Mouse (Mus musculus) embryonic fibroblast, embryonic 13.5 days (primary cell): ENCODE results near the gene Rabepk.

ENCODE experiments used
- CTCF ChIP-seq: IDR thresholded peaks from 2 replicates; pipeline ENCODE4 v1.5.1; 2011; ENCODE audit warnings: mild to moderate bottlenecking, control low read depth, low read length, moderate library complexity, borderline replicate concordance; ENCODE audit not compliant: insufficient read depth
- POLR2A ChIP-seq: IDR thresholded peaks from 2 replicates; pipeline ENCODE4 v1.6.1; 2011; ENCODE audit warnings: low read depth, mild to moderate bottlenecking, control low read depth, low read length, moderate library complexity

DNA sequence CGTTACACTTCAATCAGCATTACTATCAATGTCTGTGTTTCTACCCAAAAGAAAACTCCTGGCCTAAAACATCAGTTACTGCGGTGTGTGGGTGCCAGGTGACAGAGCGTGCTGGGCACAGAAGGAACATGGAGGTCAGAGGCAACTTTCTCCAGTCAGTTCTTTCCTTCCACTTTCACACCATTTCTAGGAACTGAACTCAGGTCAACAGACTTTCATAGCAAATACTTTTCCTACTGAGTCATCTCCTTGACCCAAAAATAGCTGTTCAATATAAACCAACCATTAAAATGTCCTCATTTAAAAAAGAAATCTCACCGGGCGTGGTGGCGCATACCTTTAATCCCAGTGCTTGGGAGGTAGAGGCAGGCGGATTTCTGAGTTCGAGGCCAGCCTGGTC, 57.0 kb downstream of the Rabepk start:
- no peak for TF ChIP-seq CTCF
- TF ChIP-seq POLR2A, result no peak
